Mouse (Mus musculus): Measurements from ENCODE around the gene Abcc3.

Abcc3 gene

DNA sequence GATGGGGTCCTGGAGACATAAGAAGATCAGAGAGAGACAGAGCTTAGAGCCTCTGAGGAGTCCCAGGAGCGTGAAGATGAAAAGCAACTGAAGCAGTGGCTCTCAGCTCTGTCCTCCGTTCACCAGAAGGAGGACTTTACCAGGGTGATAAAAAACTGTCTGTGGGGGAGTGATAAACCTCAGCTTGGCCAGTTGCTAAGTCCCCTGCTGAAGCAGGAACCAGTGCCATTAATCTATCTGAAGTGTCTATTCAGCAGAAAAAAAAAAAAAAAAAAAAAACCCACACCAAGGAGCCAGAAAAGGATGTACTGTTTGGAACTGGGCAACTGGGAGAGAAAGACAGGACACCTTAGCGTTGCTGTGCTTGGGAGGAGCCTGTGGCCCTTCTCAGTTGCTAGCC lies 41.7 kb downstream of the Abcc3 start:
- DNase-seq (ENCODE audit: low spot score) = no peak

DNA sequence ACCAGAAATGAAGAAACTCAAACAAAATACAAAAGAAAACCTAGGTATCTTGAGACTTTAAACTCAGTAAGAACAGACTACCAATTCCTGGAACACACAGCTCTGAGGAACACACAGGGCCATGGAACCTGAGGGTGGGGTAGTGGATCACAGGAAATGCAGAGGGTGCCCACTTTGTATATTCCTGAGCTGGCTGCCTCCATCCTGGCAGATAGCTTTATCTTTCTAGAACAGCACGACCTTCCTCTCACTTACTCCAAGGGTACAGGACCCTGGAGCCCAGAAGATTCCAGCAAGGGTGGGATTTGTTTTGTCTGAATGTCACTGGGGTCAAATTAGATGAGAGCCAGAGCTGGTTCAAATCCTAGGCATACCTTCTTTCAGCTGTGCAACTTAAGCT lies 42.5 kb downstream of the Abcc3 start:
- DNase-seq (ENCODE audit: low spot score) = no peak

DNA sequence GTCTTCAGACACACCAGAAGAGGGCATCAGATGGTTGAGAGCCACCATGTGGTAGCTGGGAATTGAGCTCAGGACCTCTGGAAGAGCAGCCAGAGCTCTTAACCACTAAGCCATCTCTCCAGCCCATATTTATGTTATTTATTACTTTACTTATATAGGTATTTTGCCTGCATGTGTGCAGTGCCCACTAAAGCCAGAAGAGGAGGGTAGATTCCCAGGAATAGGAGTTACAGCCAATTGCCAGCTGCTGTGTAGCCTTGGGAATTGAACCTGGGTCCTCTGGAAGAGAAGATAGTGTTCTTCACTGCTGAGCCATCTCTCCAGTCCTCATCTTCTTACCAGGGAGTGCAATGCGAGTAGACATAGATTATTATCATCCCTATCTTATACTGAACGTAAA lies 43.0 kb downstream of the Abcc3 start:
- DNase-seq (ENCODE audit: low spot score) = no peak

DNA sequence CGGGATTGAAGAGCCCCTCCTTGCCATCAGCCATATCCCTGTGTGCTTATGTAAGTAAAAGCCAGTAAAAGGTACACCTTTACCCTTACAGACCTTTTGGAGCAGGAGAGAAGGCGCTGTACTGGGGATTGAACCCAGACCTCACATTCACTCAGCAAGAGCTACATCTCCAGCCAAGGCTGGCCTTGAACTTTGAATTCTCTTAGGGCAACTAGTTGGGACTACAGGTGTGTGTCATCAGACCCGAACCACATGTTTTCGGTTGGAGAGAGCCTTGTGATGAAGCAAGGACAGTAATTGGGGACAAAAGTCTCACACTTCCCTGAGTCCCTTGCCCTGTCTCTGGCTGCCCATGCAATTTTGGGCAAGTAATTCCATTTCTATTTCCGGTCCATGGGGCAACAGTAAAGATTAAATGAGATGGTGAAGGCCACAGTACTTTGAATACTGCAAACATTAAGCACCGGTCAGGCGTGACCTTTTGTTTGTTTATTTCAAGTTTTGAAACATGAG lies 45.7 kb downstream of the Abcc3 start:
- DNase-seq (ENCODE audit: low spot score) = no peak

DNA sequence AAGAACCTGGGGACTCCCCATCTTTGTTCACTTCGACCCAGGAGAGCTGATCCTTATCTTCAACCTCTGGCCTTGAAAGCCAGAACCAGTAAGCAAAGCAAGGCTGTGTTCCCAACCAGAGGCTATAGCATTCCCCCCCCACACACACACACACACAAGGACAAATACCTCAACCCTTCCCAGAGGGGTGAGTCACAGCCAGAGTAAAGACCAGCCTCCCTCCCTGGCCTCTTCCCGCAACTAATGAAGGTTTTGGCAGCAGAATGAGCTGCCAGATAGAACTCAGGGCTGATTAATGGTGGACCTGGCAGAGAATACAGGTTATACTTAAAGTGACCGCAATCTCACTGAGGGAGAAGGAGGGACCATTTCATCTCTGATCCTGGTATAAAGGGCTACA lies 46.2 kb downstream of the Abcc3 start:
- DNase-seq (ENCODE audit: low spot score) = peak; percentile 52

DNA sequence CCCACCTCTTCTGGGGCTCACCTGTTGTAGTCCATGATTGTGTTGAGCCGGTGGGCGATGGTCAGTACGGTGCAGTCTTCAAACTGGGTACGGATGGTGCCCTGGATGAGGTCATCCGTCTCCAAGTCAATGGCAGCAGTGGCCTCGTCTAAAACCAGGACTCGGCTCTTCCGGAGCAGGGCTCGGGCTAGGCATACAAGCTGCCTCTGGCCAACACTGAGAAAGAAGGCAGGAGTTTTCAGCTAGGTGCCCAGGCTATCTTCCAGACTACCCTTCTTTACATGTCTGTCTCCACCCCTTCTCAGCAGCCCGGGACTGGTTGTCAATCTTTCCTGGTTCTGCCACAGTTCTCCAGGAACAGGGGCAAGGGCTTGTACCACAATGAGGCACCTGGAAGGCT lies 46.9 kb downstream of the Abcc3 start:
- DNase-seq (ENCODE audit: low spot score) = no peak

DNA sequence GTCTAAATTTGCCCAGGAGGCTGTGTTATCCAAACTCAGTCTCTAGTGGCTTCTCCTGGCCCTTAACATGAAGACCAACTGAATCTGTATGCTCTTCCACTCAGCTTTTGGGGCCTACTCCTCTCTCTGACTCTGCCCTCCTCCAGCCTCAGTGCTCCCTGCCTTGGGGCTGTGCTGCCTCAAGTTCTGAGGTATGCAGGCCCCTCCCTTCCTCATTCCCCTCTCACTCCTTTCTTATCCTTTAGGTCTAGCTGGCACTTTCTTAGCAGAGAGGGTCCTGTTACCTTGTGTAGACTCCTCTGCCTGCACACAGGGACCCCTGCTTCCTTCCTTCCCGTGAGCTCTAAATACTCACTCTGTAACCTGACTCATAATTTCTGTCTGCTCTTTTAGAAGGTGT lies 48.3 kb downstream of the Abcc3 start:
- DNase-seq (ENCODE audit: low spot score) = no peak

DNA sequence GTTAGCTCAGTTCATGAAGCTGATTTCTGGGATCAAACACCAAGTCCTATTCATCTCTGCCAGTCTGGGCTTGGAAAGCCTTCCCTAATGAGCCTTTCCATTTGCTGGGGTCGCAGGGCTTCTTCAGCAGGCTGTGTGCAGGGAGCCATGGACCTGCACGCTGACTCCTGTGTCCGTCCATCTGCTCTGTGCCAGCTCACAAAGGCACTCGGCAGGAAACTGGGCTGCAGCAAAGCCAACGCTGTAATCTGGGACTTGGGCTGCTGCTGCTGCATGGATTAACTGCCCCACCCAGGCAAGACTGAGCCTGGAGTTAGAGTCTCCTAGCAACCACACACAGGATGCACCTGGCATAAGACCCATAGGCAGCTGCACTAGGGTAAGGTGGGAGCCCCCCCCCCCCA lies 48.8 kb downstream of the Abcc3 start:
- no peak for DNase-seq (ENCODE audit: low spot score)

DNA sequence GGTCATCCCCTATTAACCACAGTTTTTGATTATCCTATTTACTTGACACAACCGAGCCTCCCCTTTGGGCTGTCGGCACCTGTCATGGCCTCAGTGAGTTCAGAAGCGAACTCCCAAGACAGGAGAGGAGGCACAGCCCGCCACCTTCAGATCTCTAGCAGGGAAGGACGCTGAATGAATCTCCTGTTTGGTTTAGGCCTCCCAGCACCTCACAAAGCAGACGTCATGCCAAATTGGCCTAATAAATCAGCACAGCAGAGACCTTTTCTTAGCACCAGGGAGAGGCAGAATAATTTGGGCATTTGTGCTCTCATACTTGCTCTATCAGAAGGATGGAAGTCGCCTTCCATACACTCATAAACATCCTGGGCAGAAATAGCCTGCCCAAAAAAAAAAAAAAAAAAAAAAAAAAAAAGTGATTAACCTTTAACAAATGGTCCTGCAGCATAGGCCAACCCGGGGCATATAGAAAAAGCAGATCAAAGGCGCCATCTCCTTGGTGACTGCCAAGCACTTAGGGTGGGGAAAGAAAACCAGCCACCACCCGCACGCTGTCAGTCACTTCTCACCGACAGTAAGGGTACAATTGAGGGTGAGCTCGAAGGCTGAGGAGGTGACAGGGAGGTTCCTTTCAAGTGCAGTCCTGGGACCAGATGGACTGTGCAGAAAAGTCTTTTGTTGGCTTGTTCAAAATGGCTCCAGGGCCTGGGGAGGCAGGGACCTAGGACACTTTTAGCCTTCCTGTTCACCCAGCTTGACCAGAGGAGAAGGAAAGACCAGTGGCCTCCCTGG lies 50.5 kb downstream of the Abcc3 start:
- no peak for DNase-seq (ENCODE audit: low spot score)

DNA sequence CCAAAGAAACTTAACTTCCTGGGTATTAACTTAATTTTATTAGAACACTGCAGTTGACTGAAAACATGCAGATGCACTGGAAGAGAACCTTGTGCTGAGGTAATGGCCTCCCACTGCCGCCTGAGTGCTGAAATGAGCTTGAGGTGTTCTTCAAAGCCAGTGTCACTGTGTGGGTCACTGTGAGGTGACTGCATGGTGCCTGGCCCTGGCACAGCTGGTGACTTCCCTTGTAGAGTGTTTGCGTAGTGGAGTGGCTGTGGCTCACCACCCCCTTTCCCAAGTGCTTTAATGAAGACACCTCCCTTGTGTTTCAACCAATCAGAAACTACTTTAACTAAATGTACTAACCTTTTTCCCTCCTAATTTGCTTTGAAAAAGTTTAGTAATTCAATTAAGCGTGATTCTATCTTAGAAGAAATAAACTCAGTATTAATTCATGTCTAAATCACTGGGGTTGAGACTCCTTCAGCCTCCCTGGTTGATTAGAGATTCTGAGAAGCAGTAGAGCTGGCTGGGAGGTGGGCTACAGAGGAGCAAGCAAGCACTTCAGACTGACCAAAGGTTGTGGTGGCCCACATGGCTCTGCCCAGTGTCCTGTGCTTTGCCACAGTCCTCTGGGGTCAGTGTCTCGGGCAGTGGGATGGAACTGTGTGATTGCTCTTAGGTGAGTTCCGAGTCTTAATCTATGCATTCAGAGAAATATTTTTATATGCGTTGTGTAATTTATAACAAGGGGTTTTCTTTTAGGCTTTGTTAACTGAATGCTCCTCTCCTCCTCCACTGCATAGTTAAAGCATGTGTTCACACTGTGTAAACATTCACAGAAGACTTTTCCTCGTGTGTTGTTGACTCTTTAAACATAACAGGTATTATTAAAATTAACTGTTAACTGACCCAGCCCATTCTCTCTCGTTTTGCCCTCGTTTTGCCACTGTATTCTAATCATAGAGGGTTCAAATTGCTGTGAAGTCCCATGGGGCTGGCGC lies 51.6 kb downstream of the Abcc3 start:
- no peak for DNase-seq (ENCODE audit: low spot score)

DNA sequence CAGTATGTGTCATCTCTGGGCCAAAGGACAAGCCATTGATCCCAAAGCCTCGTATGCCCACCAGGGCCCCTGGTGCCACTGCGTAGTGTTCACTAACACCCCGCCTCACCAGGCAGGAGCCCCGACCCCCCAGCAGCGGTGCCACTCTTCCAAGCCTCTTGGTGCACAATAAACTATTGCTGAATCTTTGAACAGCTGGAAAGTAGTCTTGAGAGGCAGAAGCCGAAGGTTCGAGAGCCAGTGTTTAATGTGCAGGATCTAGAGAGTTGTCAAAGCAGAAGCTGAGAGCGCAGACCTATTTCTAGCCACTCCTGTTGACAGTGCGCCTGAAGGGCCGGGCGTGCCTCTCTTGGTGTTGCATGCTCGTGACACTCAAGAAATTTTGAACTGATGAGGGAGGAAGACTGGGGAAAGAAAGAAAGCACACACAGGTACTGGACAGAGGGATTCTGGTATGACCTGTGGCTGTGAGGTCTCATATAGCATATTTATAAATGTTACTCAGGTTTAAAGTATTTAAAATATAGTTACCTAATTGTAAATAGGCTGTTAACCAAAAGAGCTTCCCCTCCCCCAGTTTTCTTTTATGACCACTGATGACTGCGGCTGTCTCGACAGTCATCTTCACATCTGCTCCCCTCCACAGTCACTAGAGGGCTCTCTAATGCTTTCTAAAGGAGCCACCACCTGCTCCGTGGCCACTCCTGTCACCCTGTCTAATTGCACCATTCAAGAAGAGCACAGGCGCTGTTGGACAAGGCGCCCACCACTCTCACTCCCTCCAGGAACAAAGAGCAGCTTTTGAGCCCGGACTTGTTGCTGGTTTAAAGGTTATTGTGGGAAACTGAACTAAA lies 52.8 kb downstream of the Abcc3 start:
- DNase-seq (ENCODE audit: low spot score) = no peak

DNA sequence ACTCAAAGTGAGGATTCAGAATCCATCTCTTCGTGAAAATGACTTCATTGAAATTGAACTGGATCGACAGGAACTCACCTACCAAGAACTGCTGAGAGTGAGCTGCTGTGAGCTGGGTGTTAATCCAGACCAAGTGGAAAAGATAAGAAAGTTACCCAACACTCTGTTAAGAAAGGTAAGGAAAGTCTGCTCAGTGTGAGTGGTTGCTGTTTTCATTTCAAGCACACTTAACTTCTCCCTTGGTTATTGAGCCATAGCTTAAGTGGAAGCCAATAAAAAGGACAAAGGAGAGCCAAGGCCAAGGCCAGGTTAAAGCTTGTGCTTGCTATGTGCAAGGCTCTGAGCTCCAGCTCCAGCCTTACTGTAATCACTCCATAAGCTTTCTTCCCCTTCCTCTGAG lies 54.5 kb downstream of the Abcc3 start:
- DNase-seq (ENCODE audit: low spot score) = no peak

DNA sequence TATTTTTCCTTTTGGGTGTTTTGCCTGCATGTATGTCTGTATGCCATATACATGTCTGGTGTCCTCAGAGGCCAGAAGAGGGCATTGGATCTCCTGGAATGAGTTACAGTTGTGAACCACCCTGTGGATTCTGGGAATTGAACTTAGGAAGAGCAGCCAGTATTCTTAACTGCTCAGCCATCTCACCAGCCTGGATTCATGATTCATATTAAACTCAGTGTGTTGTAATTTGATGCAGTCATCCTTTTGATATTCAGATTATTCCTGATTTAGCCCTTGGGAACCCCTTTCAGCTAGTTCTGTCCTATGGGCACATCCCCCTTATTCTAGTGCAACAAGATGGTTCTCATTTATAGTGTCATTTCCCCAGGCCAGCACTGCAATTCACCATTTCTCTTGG lies 56.2 kb downstream of the Abcc3 start:
- DNase-seq (ENCODE audit: low spot score) = no peak

DNA sequence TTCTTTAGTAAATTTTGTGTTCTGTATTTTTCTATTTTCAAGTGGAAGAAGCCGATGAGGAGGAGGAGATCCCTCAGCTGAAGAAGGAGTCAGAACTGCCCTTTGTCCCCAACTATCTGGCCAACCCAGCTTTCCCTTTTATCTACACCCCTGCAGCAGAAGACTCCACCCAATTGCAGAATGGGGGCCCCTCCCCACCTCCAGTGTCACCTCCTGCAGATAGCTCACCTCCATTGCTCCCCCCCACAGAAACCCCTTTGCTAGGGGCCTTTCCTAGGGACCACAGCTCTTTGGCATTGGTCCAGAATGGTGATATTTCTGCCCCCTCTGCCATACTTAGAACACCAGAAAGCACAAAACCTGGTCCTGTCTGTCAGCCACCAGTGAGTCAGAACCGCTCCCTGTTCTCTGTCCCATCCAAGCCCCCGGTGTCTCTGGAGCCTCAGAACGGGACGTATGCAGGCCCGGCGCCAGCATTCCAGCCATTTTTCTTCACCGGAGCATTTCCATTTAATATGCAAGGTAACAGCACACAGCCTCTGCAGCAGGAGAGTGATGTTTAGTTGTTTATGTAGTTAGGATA lies 58.3 kb downstream of the Abcc3 start:
- DNase-seq (ENCODE audit: low spot score) = no peak

DNA sequence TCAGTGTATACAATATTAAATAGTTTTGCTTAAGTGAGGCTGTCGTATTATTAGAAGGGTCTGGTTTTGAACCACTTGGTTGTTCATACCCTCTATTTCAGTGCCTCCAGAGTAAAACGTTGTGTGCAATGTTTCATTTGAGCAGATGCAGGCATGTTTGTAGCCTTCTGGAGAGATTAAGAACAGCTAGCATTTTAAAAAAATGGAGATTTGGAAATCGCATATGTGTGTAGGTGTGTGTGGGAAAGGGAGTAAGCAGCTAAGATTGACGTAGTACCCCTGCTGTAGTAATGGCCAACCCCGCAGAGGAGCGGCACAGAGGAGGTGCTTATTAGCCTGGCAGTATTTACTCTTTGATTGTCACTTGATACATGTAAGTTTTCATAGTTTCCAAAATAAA lies 60.1 kb downstream of the Abcc3 start:
- DNase-seq (ENCODE audit: low spot score) = no peak

DNA sequence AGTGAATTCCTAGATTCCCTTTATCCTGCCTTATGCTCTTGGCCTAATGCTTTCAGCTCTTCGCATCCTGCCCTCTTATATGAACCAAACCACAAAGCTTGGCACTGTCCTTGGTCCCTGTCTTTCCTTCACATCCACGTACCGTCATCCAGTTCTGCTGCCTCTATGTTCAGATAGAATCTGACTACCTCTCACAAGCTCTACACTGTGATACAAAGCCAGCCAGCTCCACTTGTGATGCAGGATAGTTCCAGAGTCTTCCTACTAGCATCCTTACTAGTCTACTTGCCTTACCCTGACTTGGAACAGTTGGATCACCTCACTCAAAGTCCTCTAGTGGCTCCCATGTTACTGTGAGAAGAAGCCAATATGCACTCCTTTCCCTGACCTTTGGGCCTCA lies 62.6 kb downstream of the Abcc3 start:
- no peak for DNase-seq (ENCODE audit: low spot score)

DNA sequence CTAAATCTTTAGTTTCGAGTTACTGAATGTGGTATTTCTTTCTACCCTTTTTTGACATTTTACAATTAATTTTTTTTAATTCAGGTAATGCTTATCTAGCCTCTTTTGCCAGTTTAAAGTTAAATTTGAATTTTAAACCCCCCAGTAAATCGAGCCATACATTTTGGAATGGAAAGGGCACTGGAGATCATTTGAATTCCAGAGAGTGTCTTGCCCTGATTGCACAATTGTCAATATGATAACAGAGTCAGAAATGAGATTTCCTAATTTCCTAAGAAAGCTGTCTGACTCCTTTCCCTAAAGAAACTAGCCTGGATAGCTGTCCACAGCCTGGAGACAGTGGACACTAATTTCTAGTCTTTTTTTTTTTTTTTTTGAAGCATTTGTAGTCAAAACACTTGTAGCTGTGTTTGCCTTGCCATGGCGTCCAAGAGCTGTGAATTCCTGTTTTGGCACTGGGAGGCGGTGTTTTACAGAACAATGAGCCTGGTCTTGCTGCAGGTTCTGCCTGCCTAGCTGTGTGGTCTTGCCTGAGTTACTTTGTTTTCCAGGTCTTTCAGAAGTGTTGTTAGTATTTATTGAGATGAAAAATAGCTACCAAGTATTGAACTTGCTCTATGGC lies 63.4 kb downstream of the Abcc3 start:
- peak; percentile 52 for DNase-seq (ENCODE audit: low spot score)

DNA sequence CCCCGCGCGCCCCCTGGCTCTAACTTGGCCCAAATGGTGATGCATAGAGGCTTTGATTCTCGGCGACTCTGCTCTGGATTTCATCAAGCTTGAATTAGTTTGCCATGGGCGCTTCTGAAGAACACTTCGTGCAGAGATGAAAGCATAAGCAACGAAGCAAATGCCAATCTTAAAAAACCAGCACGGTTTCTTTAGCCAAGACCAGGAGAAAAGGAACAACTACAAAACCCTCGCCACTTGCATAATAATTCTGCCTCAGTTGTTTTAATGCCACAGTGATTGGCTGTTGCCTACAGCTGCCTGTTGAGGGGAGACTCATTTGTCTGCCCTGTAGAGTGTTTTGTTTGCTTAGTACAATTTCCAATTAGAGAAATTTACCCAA lies 64.2 kb downstream of the Abcc3 start:
- DNase-seq (ENCODE audit: low spot score) = no peak

DNA sequence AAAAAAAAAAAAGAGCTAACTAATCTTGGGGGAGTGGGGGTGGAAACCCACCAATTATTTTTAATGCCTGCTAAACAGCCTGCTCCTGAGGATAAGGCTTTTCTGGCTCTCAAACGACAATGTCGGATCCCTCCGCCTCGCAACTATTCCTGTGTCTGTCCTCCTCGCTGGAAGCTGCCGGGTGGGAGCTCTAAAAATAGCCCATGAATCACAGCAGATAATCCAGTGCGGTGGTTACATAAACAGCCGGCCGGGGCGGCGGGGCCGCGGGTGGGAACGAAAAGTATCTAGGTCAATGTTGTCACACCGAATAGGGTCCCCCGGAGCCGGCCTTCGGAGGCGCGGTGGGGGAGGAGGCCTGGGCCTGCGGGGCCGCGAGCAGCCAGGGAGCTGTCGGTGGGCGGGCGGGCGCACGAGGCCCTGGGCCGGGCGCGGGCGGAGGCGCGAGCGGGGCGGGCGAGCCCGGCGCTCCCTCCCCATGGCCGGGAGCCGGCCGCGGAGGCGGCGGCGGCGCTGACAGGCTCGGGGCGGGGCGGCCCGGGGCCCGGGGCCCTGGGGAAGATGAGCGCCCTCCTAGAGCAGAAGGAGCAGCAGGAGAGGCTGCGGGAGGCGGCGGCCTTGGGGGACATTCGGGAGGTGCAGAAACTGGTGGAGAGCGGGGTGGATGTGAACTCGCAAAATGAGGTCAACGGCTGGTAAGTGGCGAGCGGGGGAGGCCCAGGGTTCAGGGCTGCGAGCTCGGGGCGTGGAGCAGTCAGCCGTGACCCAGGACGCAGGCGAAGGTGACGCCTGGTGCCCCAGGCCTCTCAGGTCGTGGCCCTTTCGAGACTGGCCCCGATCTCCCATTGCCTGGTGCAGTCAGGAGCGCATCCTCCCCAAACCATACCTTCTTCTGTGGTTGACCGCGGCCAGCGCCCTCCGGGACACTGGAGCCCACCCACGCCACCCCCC lies 64.8 kb downstream of the Abcc3 start, which contains the start of gene Ankrd40:
Ankrd40 (plus strand) TSS at position 309 of the 951 bp plus-strand sequence.
- peak; percentile 95 for DNase-seq (ENCODE audit: low spot score)

DNA sequence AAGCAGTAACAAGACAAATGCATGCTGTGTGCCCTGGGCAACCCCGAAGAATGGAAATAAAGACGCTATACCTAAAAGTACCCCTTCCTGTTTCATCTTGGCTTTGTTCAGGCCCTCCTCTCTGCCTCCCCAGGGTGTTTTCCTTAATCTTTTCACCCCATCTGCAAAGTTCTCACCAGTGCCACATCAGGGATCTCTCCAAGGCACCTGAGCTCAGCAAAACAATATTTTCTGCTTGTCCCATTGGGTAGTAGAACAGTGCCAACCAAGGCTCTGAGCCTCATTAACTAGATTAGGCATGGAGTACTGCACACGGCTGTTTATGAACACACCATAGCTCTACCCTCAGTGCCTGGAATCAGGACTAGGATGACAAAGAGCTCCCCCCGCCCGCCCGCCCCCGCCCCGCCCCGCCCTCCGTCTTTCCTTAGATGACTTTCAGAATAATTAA lies 65.8 kb downstream of the Abcc3 start:
- no peak for DNase-seq (ENCODE audit: low spot score)
